Mouse (Mus musculus) forebrain, embryonic 14.5 days (tissue): ENCODE measurements around the gene Shroom3. TPM values are rescaled to one million over a fixed set of nuclear protein-coding genes. Genes with fewer than 3 reads are reported as not detected.

Experiments
- ATAC-seq: fragments of 200-750 bp; cut with Nextera tagmentation; 2 replicates; pipeline ENCODE4 v1.8.0; 2017; ENCODE audit warnings: mild to moderate bottlenecking, moderate library complexity
- DNase-seq: peaks from one replicate; pipeline ENCODE4 v3.0.0-alpha.2; 2015; ENCODE audit warnings: low spot score
- H3K27ac ChIP-seq: fragments of 300-500 bp; sonication (generic); 2 replicates; pipeline ENCODE4 v1.5.1; 2014; ENCODE audit warnings: low read depth, mild to moderate bottlenecking, control low read depth, low read length, moderate library complexity
- H3K27me3 ChIP-seq: fragments of 300-500 bp; sonication (generic); replicated peaks from 2 replicates; pipeline ENCODE4 v1.6.1; 2014; ENCODE audit warnings: low read length, control low read depth, mixed read lengths; ENCODE audit not compliant: control insufficient read depth, insufficient read depth
- H3K36me3 ChIP-seq: fragments of 300-500 bp; sonication (generic); 2 replicates; pipeline ENCODE4 v1.6.1; 2014; ENCODE audit warnings: low read length, control low read depth; ENCODE audit not compliant: control insufficient read depth, insufficient read depth
- H3K4me1 ChIP-seq: fragments of 300-500 bp; sonication (generic); 2 replicates; pipeline ENCODE4 v1.6.1; 2014; ENCODE audit warnings: antibody characterized with exemption, low read length, control low read depth; ENCODE audit not compliant: control insufficient read depth, insufficient read depth
- H3K4me2 ChIP-seq: fragments of 300-500 bp; sonication (generic); 2 replicates; pipeline ENCODE4 v1.6.1; 2014; ENCODE audit warnings: mild to moderate bottlenecking, control low read depth, low read length
- H3K4me3 ChIP-seq: fragments of 300-500 bp; sonication (generic); 2 replicates; pipeline ENCODE4 v1.5.1; 2014; ENCODE audit warnings: low read depth, low read length, control low read depth
- H3K9ac ChIP-seq: fragments of 300-500 bp; sonication (generic); 2 replicates; pipeline ENCODE4 v1.6.1; 2014; ENCODE audit warnings: mild to moderate bottlenecking, low read length, control low read depth, moderate library complexity
- H3K9me3 ChIP-seq: fragments of 300-500 bp; sonication (generic); replicated peaks from 2 replicates; pipeline ENCODE4 v1.6.1; 2016; ENCODE audit warnings: low read length, control low read depth, mixed read lengths; ENCODE audit not compliant: control insufficient read depth
- WGBS: fragments of 180-500 bp; shearing (Covaris S2); extraction: QIAGEN DNeasy Blood & Tissue Kit; methylation state at CpG from one replicate; pipeline ENCODE4 v1.1.7; 2014; 5-methylcytosine and 5-hydroxymethylcytosine counted together
- polyA plus RNA-seq: library from polyadenylated mRNA; unstranded; fragments of >200 nt; fragmentation: Nextera tagmentation; extraction: Ambion mirVana; gene quantifications from 2 replicates; pipeline ENCODE4 v1.2.1, GENCODE M21; 2014

The Shroom3 gene
- polyA plus RNA-seq, 1 experiment from 2014 or later = 1.6 TPM

DNA sequence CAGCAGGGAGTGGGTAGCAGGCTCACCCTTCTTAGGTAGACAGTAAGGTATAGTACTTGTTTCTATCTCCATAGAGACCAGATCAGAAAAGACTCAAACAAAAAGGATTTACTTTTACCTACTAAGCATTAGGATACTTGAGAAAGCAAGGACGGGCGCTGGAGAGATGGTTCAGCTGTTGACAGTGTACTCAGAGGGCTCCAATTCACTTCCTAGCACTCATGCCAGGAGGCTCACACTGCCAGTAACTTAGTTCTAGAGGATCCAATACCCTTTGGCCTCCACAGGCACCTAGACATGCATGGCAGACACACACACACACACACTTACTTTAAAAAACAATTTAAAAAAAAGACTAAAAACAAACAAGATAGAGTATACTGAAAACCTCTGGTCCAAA, 189.8 kb downstream of the Shroom3 start:
- H3K9me3 ChIP-seq = no peaks in the 10 kb centered on the region
- 81% methylated on average over 2 of the region's 2 CpGs for WGBS
- no peak for ATAC-seq

GRCm38 (mm10) chr5:92873518-92873917, 190.3 kb downstream of the Shroom3 start:
- Histone ChIP-seq H3K9me3 (no peaks in the 10 kb centered on the region), H3K9ac (no peak overlapping the region), H3K4me3 (no peak overlapping the region), H3K27ac (no peak overlapping the region), H3K36me3 (no peaks in the 10 kb centered on the region), H3K27me3 (no peaks in the 10 kb centered on the region), H3K4me2 (no peak overlapping the region), H3K4me1 (no peaks in the 10 kb centered on the region; the same call in 1 of the 2 replicates)
- no peak for ATAC-seq
- no peak for DNase-seq

More for the DNA sequence above, 189.8 kb downstream of the Shroom3 start:
- no peak for DNase-seq
- Histone ChIP-seq H3K36me3 (no peaks in the 10 kb centered on the region), H3K27me3 (no peaks in the 10 kb centered on the region), H3K9ac (no peak overlapping the region), H3K4me3 (no peak overlapping the region), H3K4me1 (no peaks in the 10 kb centered on the region; the same call in 1 of the 2 replicates), H3K4me2 (no peak overlapping the region), H3K27ac (no peak overlapping the region)

- WGBS = 96% methylated on average over 10 of the region's 10 CpGs
- no peaks in the 10 kb centered on the region for H3K36me3 ChIP-seq
- no peak overlapping the region for H3K9ac ChIP-seq
- no peaks in the 10 kb centered on the region for H3K4me1 ChIP-seq
- no peaks in the 10 kb centered on the region for H3K27me3 ChIP-seq
- ATAC-seq (no peak), DNase-seq (no peak)
- no peaks in the 10 kb centered on the region for H3K9me3 ChIP-seq
- no peak overlapping the region for H3K4me3 ChIP-seq
- H3K4me2 ChIP-seq = no peak overlapping the region
- H3K27ac ChIP-seq = no peak overlapping the region
Measured at GRCm38 (mm10) chr5:92875836-92876235, 192.6 kb downstream of the Shroom3 start.

GRCm38 (mm10) chr5:92877104-92877503, 193.9 kb downstream of the Shroom3 start:
- H3K4me2 ChIP-seq = no peak overlapping the region
- WGBS = 85% methylated on average over 3 of the region's 3 CpGs
- ATAC-seq (no peak), DNase-seq (no peak)
- H3K9me3 ChIP-seq = no peaks in the 10 kb centered on the region
- H3K9ac ChIP-seq = no peak overlapping the region
- no peaks in the 10 kb centered on the region for H3K36me3 ChIP-seq
- H3K4me1 ChIP-seq = no peaks in the 10 kb centered on the region
- H3K27ac ChIP-seq = no peak overlapping the region
- no peak overlapping the region for H3K4me3 ChIP-seq
- no peaks in the 10 kb centered on the region for H3K27me3 ChIP-seq

GRCm38 (mm10) chr5:92880393-92880792, 197.2 kb downstream of the Shroom3 start:
- no peaks in the 10 kb centered on the region for H3K4me1 ChIP-seq
- no peak overlapping the region for H3K9ac ChIP-seq
- no peak overlapping the region for H3K27ac ChIP-seq
- H3K27me3 ChIP-seq = no peaks in the 10 kb centered on the region
- no peak overlapping the region for H3K4me2 ChIP-seq
- DNase-seq (no peak), ATAC-seq (no peak)
- no peaks in the 10 kb centered on the region for H3K9me3 ChIP-seq
- 97% methylated on average over 2 of the region's 2 CpGs for WGBS
- H3K4me3 ChIP-seq = no peak overlapping the region
- no peaks in the 10 kb centered on the region for H3K36me3 ChIP-seq

GRCm38 (mm10) chr5:92880893-92881292, 197.7 kb downstream of the Shroom3 start:
- whole genome bisulfite sequencing = 86% methylated on average over 4 of the region's 4 CpGs
- DNase-seq = no peak
- Histone ChIP-seq H3K27ac (no peak overlapping the region), H3K4me1 (no peaks in the 10 kb centered on the region), H3K4me2 (no peak overlapping the region), H3K36me3 (no peaks in the 10 kb centered on the region), H3K9ac (no peak overlapping the region), H3K27me3 (no peaks in the 10 kb centered on the region), H3K4me3 (no peak overlapping the region), H3K9me3 (no peaks in the 10 kb centered on the region)
- no peak for ATAC-seq

DNA sequence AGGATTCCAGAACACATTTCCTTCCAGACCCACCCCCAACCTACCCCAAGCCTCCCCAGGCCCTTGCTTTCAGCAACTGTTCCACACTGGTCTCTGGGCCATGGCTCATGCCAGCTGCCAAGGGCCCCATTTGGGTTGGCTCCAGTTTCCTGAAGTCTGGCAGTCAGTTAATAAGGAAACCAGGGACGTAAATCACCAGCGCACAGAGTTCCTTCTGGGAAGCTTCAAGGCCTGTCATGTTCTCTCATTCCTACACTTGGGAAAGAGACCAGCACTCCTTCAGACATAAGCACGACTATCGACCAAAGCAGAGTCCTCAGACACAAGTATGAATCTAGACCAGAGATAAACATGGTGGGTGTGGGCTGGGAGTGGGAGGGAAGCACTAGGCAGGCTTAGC, 202.9 kb downstream of the Shroom3 start:
- no peak for ATAC-seq
- 82% methylated on average over 4 of the region's 4 CpGs for WGBS
- DNase-seq = no peak

DNA sequence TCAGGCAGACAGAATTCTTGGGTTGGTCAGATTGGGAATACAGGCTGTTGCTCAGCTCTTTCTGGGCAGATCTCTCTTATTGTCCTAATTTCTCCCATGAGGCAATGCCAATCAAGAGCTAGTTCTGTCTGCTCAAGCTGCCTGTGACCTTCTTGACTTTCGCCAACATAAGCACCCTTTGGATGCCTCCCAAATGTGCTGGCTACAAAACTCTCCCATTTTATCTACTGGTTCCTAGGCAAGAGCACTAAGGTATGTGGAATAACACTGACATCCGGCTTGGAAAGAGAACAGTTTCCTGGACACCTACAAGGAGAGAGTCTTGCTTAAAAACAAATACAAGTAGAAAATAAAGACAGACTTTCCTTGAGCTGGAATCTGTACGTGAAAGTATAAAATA, 204.3 kb downstream of the Shroom3 start:
- Histone ChIP-seq H3K27me3 (no peaks in the 10 kb centered on the region), H3K27ac (no peak overlapping the region), H3K9me3 (no peaks in the 10 kb centered on the region), H3K36me3 (no peaks in the 10 kb centered on the region), H3K4me1 (no peaks in the 10 kb centered on the region; the same call in 1 of the 2 replicates), H3K4me2 (no peak overlapping the region), H3K4me3 (no peak overlapping the region), H3K9ac (no peak overlapping the region)
- no peak for DNase-seq
- 70% methylated on average over 3 of the region's 3 CpGs for WGBS
- no peak for ATAC-seq

More for the DNA sequence above, 202.9 kb downstream of the Shroom3 start:
- Histone ChIP-seq H3K4me3 (no peak overlapping the region), H3K27ac (no peak overlapping the region), H3K9me3 (no peaks in the 10 kb centered on the region), H3K4me1 (no peaks in the 10 kb centered on the region; the same call in 1 of the 2 replicates), H3K27me3 (no peaks in the 10 kb centered on the region), H3K9ac (no peak overlapping the region), H3K36me3 (no peaks in the 10 kb centered on the region), H3K4me2 (no peak overlapping the region)

DNA sequence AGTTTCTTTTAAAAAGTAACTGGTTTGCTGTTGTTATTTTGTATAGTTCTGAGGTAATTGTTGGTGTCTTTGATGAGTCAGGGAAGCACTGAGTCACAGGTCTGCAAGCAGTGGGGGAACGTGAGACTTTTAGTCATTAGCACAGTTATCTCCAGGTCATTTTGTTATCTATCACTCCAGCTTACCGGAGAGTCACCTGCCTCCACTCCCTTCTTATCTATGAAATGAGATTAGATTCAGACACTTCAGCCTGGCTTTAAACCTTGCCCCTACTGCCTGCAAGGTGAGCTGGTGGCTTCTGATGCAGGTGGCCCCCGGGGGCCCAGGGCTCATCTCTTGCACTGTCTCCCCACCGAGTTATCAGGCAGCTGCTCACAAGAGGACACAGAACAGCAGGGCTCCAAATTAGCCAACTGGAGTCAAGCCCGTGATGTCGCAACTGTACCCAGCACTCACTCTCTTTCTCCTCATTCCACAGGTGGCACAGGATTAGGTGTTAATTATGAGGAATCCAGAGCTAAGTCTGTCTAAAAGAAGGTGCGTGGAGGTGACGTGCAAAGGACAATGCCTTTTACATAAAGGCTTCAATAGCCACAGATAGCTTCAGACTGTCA, 205.5 kb downstream of the Shroom3 start:
- 55% methylated on average over 8 of the region's 8 CpGs for WGBS
- no peak for ATAC-seq

More for the DNA sequence above, 205.5 kb downstream of the Shroom3 start:
- Histone ChIP-seq H3K27me3 (no peaks in the 10 kb centered on the region), H3K9me3 (no peaks in the 10 kb centered on the region), H3K36me3 (no peaks in the 10 kb centered on the region), H3K27ac (no peak overlapping the region), H3K4me3 (no peak overlapping the region), H3K4me2 (no peak overlapping the region), H3K4me1 (peaks cover 4% of the 10 kb centered on the region), H3K9ac (no peak overlapping the region)
- DNase-seq = no peak
